ENCODE assay signal across 8 mouse cellular contexts in the genomic region with DNA sequence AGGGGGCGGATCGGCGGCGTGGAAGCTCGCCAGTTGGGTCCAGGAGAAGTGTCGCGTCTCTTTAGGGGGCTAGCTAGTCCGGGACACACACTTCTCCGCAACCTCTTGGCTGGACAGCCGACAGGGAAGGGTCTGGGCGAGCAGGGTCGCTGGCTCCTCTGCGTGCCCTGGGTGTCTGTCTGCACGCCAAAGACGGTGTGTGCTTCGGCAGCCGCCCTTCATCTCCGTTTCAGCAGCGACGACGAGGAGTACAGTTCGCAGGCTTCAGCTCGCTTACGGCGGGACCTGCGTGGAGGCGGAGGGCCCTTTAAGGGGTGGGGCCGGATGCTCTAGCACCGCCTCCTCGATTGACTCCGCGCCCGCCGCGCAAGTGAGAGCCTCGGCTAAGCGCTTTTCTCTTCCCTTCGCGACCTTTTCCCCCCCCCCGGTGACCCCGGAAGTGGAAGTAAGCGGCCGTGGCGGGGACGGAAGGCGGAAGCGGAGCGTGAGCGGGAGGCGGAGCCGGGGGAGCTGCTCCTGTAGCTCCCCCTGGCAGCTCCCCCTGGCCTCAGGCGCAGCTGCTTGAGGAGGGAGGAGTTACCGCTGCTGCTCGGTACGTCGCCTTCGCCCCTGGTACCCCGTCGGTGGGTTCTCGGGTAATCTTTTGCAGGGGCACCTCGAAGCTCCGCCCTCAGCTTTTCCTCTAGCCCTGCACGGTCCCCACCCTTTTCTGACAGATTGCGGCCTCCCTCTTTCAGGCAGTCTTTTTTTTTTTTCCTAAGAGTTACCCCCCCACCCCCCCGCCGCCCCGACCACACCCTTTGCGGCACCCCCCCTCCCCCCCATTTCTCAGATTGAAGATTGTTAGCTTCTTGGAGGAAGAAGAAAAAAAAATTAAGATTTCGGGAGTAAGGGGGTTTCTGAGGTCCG. TPM values are rescaled to one million over a fixed set of nuclear protein-coding genes. Genes with fewer than 3 reads are reported as not detected.
DNase-seq lines count a peak whose midpoint lies in the region; ATAC-seq and TF ChIP-seq lines count a peak whose summit lies in the region.

No protein-coding gene starts in this region.

- peak; percentile 44; the same call in 1 of the 2 replicates for TF ChIP-seq CTCF in gastrocnemius, adult 2 months (IDR thresholded peaks at IDR 0.05)

- ATAC-seq in common myeloid progenitor, adult 5-6 weeks (replicated peaks; ENCODE audit: low read depth, poor library complexity, severe bottlenecking), result peak; percentile 82
- ATAC-seq in megakaryocyte progenitor cell, adult 5-6 weeks (replicated peaks; ENCODE audit: poor library complexity), result peak; percentile 83

- peak overlapping the region; percentile 92 for H3K4me3 ChIP-seq in gastrocnemius, adult 2 months

- DNase-seq in ZHBTc4 (ENCODE audit: low read depth, low spot score), result peak; percentile 99
- DNase-seq in gastrocnemius, adult 2 months, result peak; percentile 98
- peak; percentile 66 for DNase-seq in hindlimb bud, embryonic 11.5 days (ENCODE audit: extremely low spot score, low read depth, low spot score)
- peak; percentile 87 to 94 for DNase-seq in left cerebral cortex, adult 9 months (ENCODE audit: low spot score in 2 of 2)
- DNase-seq in right cerebral cortex, postnatal 14 days, result peak; percentile 96
- peak; percentile 92 to 96 for DNase-seq in urinary bladder, postnatal 36 days (ENCODE audit: low spot score in 2 of 2)

- peak overlapping the region; percentile 94 for H3K27ac ChIP-seq in gastrocnemius, adult 2 months

- intact Hi-C loops in gastrocnemius, adult 2 months (cut with DNase I), result loop anchor here (2.0 to 10.0 kb wide), 2 partner anchors 57 to 181 kb away; a partner anchor contains a TSS

RNA-seq across cellular contexts. Expression of a gene that starts 1.2 kb away (rescaled TPM):
- total RNA-seq in common myeloid progenitor, adult 5-6 weeks (2017), result 3.2 and 3.7 TPM in 2 replicates
- 1 to 10 TPM; 2.2 to 3.6 TPM for total RNA-seq in gastrocnemius, adult 2 months (2021)
- 5.5 and 7.2 TPM in 2 replicates for total RNA-seq in megakaryocyte progenitor cell, adult 5-6 weeks (2015)
- 2.8 and 6.0 TPM in 2 replicates for total RNA-seq in megakaryocyte progenitor cell, adult 5-6 weeks (2017)

RNA-seq across cellular contexts. Expression of a gene that starts 1.5 kb away (rescaled TPM):
- total RNA-seq in common myeloid progenitor, adult 5-6 weeks (2017), result 29.7 and 34.6 TPM in 2 replicates
- 10 to 100 TPM; 20.1 to 26.2 TPM for total RNA-seq in gastrocnemius, adult 2 months (2021)
- 14.9 and 19.2 TPM in 2 replicates for total RNA-seq in megakaryocyte progenitor cell, adult 5-6 weeks (2015)
- 33.4 and 36.4 TPM in 2 replicates for total RNA-seq in megakaryocyte progenitor cell, adult 5-6 weeks (2017)

RNA-seq across cellular contexts. Expression of a gene that starts 11.8 kb away (rescaled TPM):
- total RNA-seq in common myeloid progenitor, adult 5-6 weeks (2017), result 212 and 320 TPM in 2 replicates
- 10 to 100 TPM; 30.5 to 33.8 TPM for total RNA-seq in gastrocnemius, adult 2 months (2021)
- 245 and 268 TPM in 2 replicates for total RNA-seq in megakaryocyte progenitor cell, adult 5-6 weeks (2015)
- 250 and 268 TPM in 2 replicates for total RNA-seq in megakaryocyte progenitor cell, adult 5-6 weeks (2017)

RNA-seq across cellular contexts. Expression of a gene that starts 14.6 kb away (rescaled TPM):
- total RNA-seq in common myeloid progenitor, adult 5-6 weeks (2017), result 1.9 and 3.0 TPM in 2 replicates
- 1 to 10 TPM; 1.0 to 1.5 TPM for total RNA-seq in gastrocnemius, adult 2 months (2021)
- 4.8 and 5.3 TPM in 2 replicates for total RNA-seq in megakaryocyte progenitor cell, adult 5-6 weeks (2015)
- 12.8 and 15.5 TPM in 2 replicates for total RNA-seq in megakaryocyte progenitor cell, adult 5-6 weeks (2017)

RNA-seq across cellular contexts. Expression of a gene that starts 16.1 kb away (rescaled TPM):
- 86.6 and 90.4 TPM in 2 replicates for total RNA-seq in common myeloid progenitor, adult 5-6 weeks (2017)
- 1 to 10 TPM; 3.5 to 4.5 TPM for total RNA-seq in gastrocnemius, adult 2 months (2021)
- total RNA-seq in megakaryocyte progenitor cell, adult 5-6 weeks (2015), result 58.1 and 62.7 TPM in 2 replicates
- total RNA-seq in megakaryocyte progenitor cell, adult 5-6 weeks (2017), result 65.6 and 105 TPM in 2 replicates

Comparison
In these comparisons a context has a peak if more than half of its experiments do, and no peak if none do; other contexts are left out.
1. Peak in every context shown above with its lines: DNase-seq, ATAC-seq, H3K4me3 ChIP-seq and H3K27ac ChIP-seq.